Mouse (Mus musculus) megakaryocyte, embryonic 14.5 days (primary cell): ENCODE measurements around the gene Aldh2. TPM values are rescaled to one million over a fixed set of nuclear protein-coding genes. Genes with fewer than 3 reads are reported as not detected.
"Not testable (repeated sequence)": the region's sequence is repeated elsewhere in the genome, so short reads cannot be mapped to it uniquely, and the experiment has no call there.

ENCODE experiments used
- H3K27me3 ChIP-seq: replicated peaks from 2 replicates; pipeline ENCODE3; 2012; ENCODE audit warnings: inconsistent platforms
- H3K36me3 ChIP-seq: replicated peaks from 2 replicates; pipeline ENCODE3; 2012; ENCODE audit warnings: low read length, inconsistent platforms, mixed read lengths
- H3K4me1 ChIP-seq: 2 replicates; pipeline ENCODE4 v1.6.1; 2012; ENCODE audit warnings: inconsistent platforms
- H3K4me3 ChIP-seq: replicated peaks from 2 replicates; pipeline ENCODE3; 2012; ENCODE audit warnings: moderate library complexity, mild to moderate bottlenecking, inconsistent platforms
- H3K9me3 ChIP-seq: 2 replicates; pipeline ENCODE4 v1.6.1; 2012; ENCODE audit warnings: inconsistent platforms
- FLI1 ChIP-seq: IDR thresholded peaks from 2 replicates; pipeline ENCODE4 v1.6.1; 2012; ENCODE audit warnings: low read length, inconsistent platforms, mixed read lengths
- GATA1 ChIP-seq: IDR thresholded peaks from 3 replicates; pipeline ENCODE4 v1.6.1; 2012; ENCODE audit warnings: mixed read lengths, low read length, inconsistent platforms, borderline replicate concordance
- polyA plus RNA-seq: library from polyadenylated mRNA; stranded (reverse); fragments of >175 nt; gene quantifications from 2 replicates; pipeline ENCODE4 v1.2.3, GENCODE M21; 2012; ENCODE audit warnings: low replicate concordance; ENCODE audit not compliant: insufficient read depth

The Aldh2 gene
- polyA plus RNA-seq, result 768 and 846 TPM in 2 replicates

GRCm38 (mm10) chr5:121593451-121594401 lies at the start of gene Aldh2:
Gene Aldh2, minus strand, starts transcription at chr5:121593824.
- Histone ChIP-seq H3K9me3 (no peaks in the 10 kb centered on the region), H3K27me3 (no peaks in the 10 kb centered on the region), H3K4me3 (peak within 1 kb of the TSS; percentile 100), H3K4me1 (peaks cover 92% of the 10 kb centered on the region), H3K36me3 (peaks cover 44% of the 10 kb centered on the region)
- no peak for TF ChIP-seq FLI1
- TF ChIP-seq GATA1, result no peak

- peaks cover 17% of the 10 kb centered on the region for H3K4me1 ChIP-seq
- no peak overlapping the region for H3K4me3 ChIP-seq
- peaks cover 51% of the 10 kb centered on the region for H3K36me3 ChIP-seq
- H3K27me3 ChIP-seq, result peaks cover 6% of the 10 kb centered on the region
- no peak for TF ChIP-seq GATA1
- TF ChIP-seq FLI1, result no peak
- H3K9me3 ChIP-seq, result no peaks in the 10 kb centered on the region
These were observed 46.0 kb upstream of the Aldh2 start for GRCm38 (mm10) chr5:121639601-121640000.

GRCm38 (mm10) chr5:121637296-121637695 lies 43.7 kb upstream of the Aldh2 start:
- no peaks in the 10 kb centered on the region for H3K9me3 ChIP-seq
- H3K27me3 ChIP-seq, result peaks cover 6% of the 10 kb centered on the region
- H3K36me3 ChIP-seq, result peaks cover 31% of the 10 kb centered on the region
- TF ChIP-seq FLI1 (no peak), GATA1 (no peak)
- peaks cover 24% of the 10 kb centered on the region for H3K4me1 ChIP-seq
- H3K4me3 ChIP-seq, result no peak overlapping the region

GRCm38 (mm10) chr5:121634668-121635067 lies 41.0 kb upstream of the Aldh2 start:
- H3K9me3 ChIP-seq, result no peaks in the 10 kb centered on the region
- no peak overlapping the region for H3K4me3 ChIP-seq
- TF ChIP-seq FLI1 (no peak), GATA1 (no peak)
- peaks cover 5% of the 10 kb centered on the region for H3K27me3 ChIP-seq
- peaks cover 21% of the 10 kb centered on the region for H3K4me1 ChIP-seq
- H3K36me3 ChIP-seq, result peaks cover 35% of the 10 kb centered on the region

- Histone ChIP-seq H3K36me3 (peaks cover 40% of the 10 kb centered on the region), H3K4me1 (peaks cover 26% of the 10 kb centered on the region), H3K27me3 (peaks cover 4% of the 10 kb centered on the region), H3K4me3 (no peak overlapping the region), H3K9me3 (no peaks in the 10 kb centered on the region)
- TF ChIP-seq FLI1, result no peak
- TF ChIP-seq GATA1, result no peak
These were observed 39.2 kb upstream of the Aldh2 start for GRCm38 (mm10) chr5:121632804-121633203.

- not testable (repeated sequence) for H3K9me3 ChIP-seq, H3K4me3 ChIP-seq, H3K27me3 ChIP-seq
- peaks cover 19% of the 10 kb centered on the region for H3K4me1 ChIP-seq
- H3K36me3 ChIP-seq, result peaks cover 40% of the 10 kb centered on the region
These were observed 37.6 kb upstream of the Aldh2 start for GRCm38 (mm10) chr5:121631106-121631647.

GRCm38 (mm10) chr5:121627871-121628270 lies 34.2 kb upstream of the Aldh2 start:
- H3K36me3 ChIP-seq, result peaks cover 52% of the 10 kb centered on the region
- no peaks in the 10 kb centered on the region for H3K9me3 ChIP-seq
- TF ChIP-seq GATA1, result no peak
- no peak for TF ChIP-seq FLI1

GRCm38 (mm10) chr5:121623241-121623640 lies 29.6 kb upstream of the Aldh2 start:
- H3K27me3 ChIP-seq, result no peaks in the 10 kb centered on the region
- TF ChIP-seq GATA1 (no peak), FLI1 (no peak)
- no peak overlapping the region for H3K4me3 ChIP-seq
- H3K9me3 ChIP-seq, result no peaks in the 10 kb centered on the region
- peaks cover 38% of the 10 kb centered on the region for H3K36me3 ChIP-seq
- H3K4me1 ChIP-seq, result peaks cover 26% of the 10 kb centered on the region

More at GRCm38 (mm10) chr5:121627871-121628270, 34.2 kb upstream of the Aldh2 start:
- H3K4me1 ChIP-seq, result peaks cover 16% of the 10 kb centered on the region
- H3K27me3 ChIP-seq, result no peaks in the 10 kb centered on the region
- H3K4me3 ChIP-seq, result no peak overlapping the region

- Histone ChIP-seq H3K27me3 (no peaks in the 10 kb centered on the region), H3K36me3 (peaks cover 31% of the 10 kb centered on the region), H3K4me3 (no peak overlapping the region), H3K4me1 (peaks cover 37% of the 10 kb centered on the region), H3K9me3 (no peaks in the 10 kb centered on the region)
- TF ChIP-seq GATA1, result no peak
- TF ChIP-seq FLI1, result no peak
These were observed 27.5 kb upstream of the Aldh2 start for GRCm38 (mm10) chr5:121621102-121621501.
